Mouse (Mus musculus) intestine, postnatal 0 days (tissue): ENCODE results near the gene Prune2. TPM values are rescaled to one million over a fixed set of nuclear protein-coding genes. Genes with fewer than 3 reads are reported as not detected.

Experiments used
- ATAC-seq: fragments of 200-750 bp; cut with Nextera tagmentation; 2 replicates; pipeline ENCODE4 v1.8.0; 2017; ENCODE audit warnings: mild to moderate bottlenecking, moderate TSS enrichment, moderate library complexity
- H3K27ac ChIP-seq: fragments of 300-500 bp; sonication (generic); 2 replicates; pipeline ENCODE4 v1.5.1; 2014; ENCODE audit warnings: mild to moderate bottlenecking, low read depth, low read length, moderate library complexity
- H3K27me3 ChIP-seq: fragments of 300-500 bp; sonication (generic); replicated peaks from 2 replicates; pipeline ENCODE4 v1.6.1; 2014; ENCODE audit warnings: low read length, mixed read lengths; ENCODE audit not compliant: control insufficient read depth, insufficient read depth
- H3K36me3 ChIP-seq: fragments of 300-500 bp; sonication (generic); 2 replicates; pipeline ENCODE4 v1.6.1; 2014; ENCODE audit warnings: mild to moderate bottlenecking, moderate library complexity; ENCODE audit not compliant: control insufficient read depth, insufficient read depth
- H3K4me1 ChIP-seq: fragments of 300-500 bp; sonication (generic); replicated peaks from 2 replicates; pipeline ENCODE4 v1.6.1; 2014; ENCODE audit warnings: antibody characterized with exemption, low read length, mixed read lengths; ENCODE audit not compliant: control insufficient read depth, insufficient read depth
- H3K4me2 ChIP-seq: fragments of 300-500 bp; sonication (generic); replicated peaks from 2 replicates; pipeline ENCODE4 v1.6.1; 2014; ENCODE audit warnings: low read depth, mild to moderate bottlenecking, moderate library complexity
- H3K4me3 ChIP-seq: fragments of 300-500 bp; sonication (generic); 2 replicates; pipeline ENCODE4 v1.5.1; 2014; ENCODE audit warnings: low read depth, low read length
- H3K9ac ChIP-seq: fragments of 300-500 bp; sonication (generic); 2 replicates; pipeline ENCODE4 v1.6.1; 2014; ENCODE audit warnings: mild to moderate bottlenecking, low read depth, low read length
- H3K9me3 ChIP-seq: fragments of 300-500 bp; sonication (generic); 2 replicates; pipeline ENCODE4 v1.6.1; 2016; ENCODE audit warnings: mixed run types; ENCODE audit not compliant: control insufficient read depth
- CTCF ChIP-seq: sonication (generic); IDR thresholded peaks from 2 replicates; pipeline ENCODE4 v1.5.1; 2016; ENCODE audit warnings: low read depth, mild to moderate bottlenecking, control low read depth, antibody characterized with exemption, moderate library complexity
- WGBS: fragments of 180-500 bp; shearing (Covaris S2); extraction: QIAGEN DNeasy Blood & Tissue Kit; methylation state at CpG from one replicate; pipeline ENCODE4 v1.1.7; 2014; 5-methylcytosine and 5-hydroxymethylcytosine counted together
- polyA plus RNA-seq: library from polyadenylated mRNA; unstranded; fragments of >200 nt; fragmentation: Nextera tagmentation; extraction: Ambion mirVana; gene quantifications from 2 replicates; pipeline ENCODE4 v1.2.1, GENCODE M21; 2015

Prune2 gene
- polyA plus RNA-seq: 1.1 and 1.4 TPM in 2 replicates

- TF ChIP-seq CTCF: no peak
- Histone ChIP-seq H3K27me3 (peaks cover 27% of the 10 kb centered on the region), H3K27ac (no peak within 1 kb of the TSS), H3K9me3 (no peaks in the 10 kb centered on the region), H3K9ac (no peak within 1 kb of the TSS), H3K4me1 (no peaks in the 10 kb centered on the region), H3K4me2 (peak within 1 kb of the TSS; percentile 60), H3K4me3 (peak within 1 kb of the TSS; percentile 34), H3K36me3 (no peaks in the 10 kb centered on the region)
- WGBS: under 1% methylated on average over 36 of the region's 36 CpGs
- ATAC-seq: peak; percentile 72
Observed at GRCm38 (mm10) chr19:16955613-16956271, at the start of gene Prune2. Prune2 (plus strand) TSS chr19:16956118.

- no peak overlapping the region for H3K27ac ChIP-seq
- H3K4me2 ChIP-seq: no peak overlapping the region
- WGBS: 79% methylated on average over 5 of the region's 5 CpGs
- no peaks in the 10 kb centered on the region for H3K4me1 ChIP-seq
- H3K9me3 ChIP-seq: no peaks in the 10 kb centered on the region
- no peaks in the 10 kb centered on the region for H3K36me3 ChIP-seq
- no peak for ATAC-seq
- no peaks in the 10 kb centered on the region for H3K27me3 ChIP-seq
- no peak overlapping the region for H3K9ac ChIP-seq
- no peak overlapping the region for H3K4me3 ChIP-seq
- no peak for TF ChIP-seq CTCF
Observed at GRCm38 (mm10) chr19:16911507-16911906, 44.4 kb upstream of the Prune2 start.

- H3K4me1 ChIP-seq: no peaks in the 10 kb centered on the region
- H3K4me3 ChIP-seq: no peak overlapping the region
- H3K27ac ChIP-seq: no peak overlapping the region
- no peak for TF ChIP-seq CTCF
- ATAC-seq: no peak
- H3K4me2 ChIP-seq: no peak overlapping the region
- no peaks in the 10 kb centered on the region for H3K36me3 ChIP-seq
- H3K9me3 ChIP-seq: no peaks in the 10 kb centered on the region
- 67% methylated on average over 4 of the region's 4 CpGs for WGBS
- no peak overlapping the region for H3K9ac ChIP-seq
- no peaks in the 10 kb centered on the region for H3K27me3 ChIP-seq
Observed at GRCm38 (mm10) chr19:16924516-16924915, 31.4 kb upstream of the Prune2 start.

- Histone ChIP-seq H3K27me3 (no peaks in the 10 kb centered on the region), H3K4me1 (no peaks in the 10 kb centered on the region), H3K27ac (no peak overlapping the region), H3K36me3 (no peaks in the 10 kb centered on the region), H3K9me3 (no peaks in the 10 kb centered on the region), H3K4me3 (no peak overlapping the region), H3K4me2 (no peak overlapping the region), H3K9ac (no peak overlapping the region)
- TF ChIP-seq CTCF: no peak
- ATAC-seq: no peak
- 79% methylated on average over 8 of the region's 8 CpGs for WGBS
Observed at GRCm38 (mm10) chr19:16934664-16935063, 21.3 kb upstream of the Prune2 start.

GRCm38 (mm10) chr19:16948794-16949313 lies 7.1 kb upstream of the Prune2 start:
- H3K9me3 ChIP-seq: no peaks in the 10 kb centered on the region
- no peak for TF ChIP-seq CTCF
- no peaks in the 10 kb centered on the region for H3K4me1 ChIP-seq
- no peak overlapping the region for H3K27ac ChIP-seq
- no peak overlapping the region for H3K4me2 ChIP-seq
- no peaks in the 10 kb centered on the region for H3K36me3 ChIP-seq
- WGBS: 83% methylated on average over 2 of the region's 2 CpGs
- ATAC-seq: no peak
- no peak overlapping the region for H3K4me3 ChIP-seq
- H3K9ac ChIP-seq: no peak overlapping the region
- no peaks in the 10 kb centered on the region for H3K27me3 ChIP-seq

GRCm38 (mm10) chr19:16949341-16949740 lies 6.6 kb upstream of the Prune2 start:
- Histone ChIP-seq H3K36me3 (no peaks in the 10 kb centered on the region), H3K9ac (no peak overlapping the region), H3K4me3 (no peak overlapping the region), H3K27me3 (no peaks in the 10 kb centered on the region), H3K4me1 (no peaks in the 10 kb centered on the region), H3K9me3 (no peaks in the 10 kb centered on the region), H3K4me2 (no peak overlapping the region), H3K27ac (no peak overlapping the region)
- ATAC-seq: no peak
- WGBS: 79% methylated on average over 2 of the region's 2 CpGs
- no peak for TF ChIP-seq CTCF
